Mouse (Mus musculus): Measurements from ENCODE around the gene Zfp871. TPM values are rescaled to one million over a fixed set of nuclear protein-coding genes. Genes with fewer than 3 reads are reported as not detected.

The Zfp871 gene
- polyA plus RNA-seq (2017; shearing (Covaris generic)), result 34.4 TPM

DNA sequence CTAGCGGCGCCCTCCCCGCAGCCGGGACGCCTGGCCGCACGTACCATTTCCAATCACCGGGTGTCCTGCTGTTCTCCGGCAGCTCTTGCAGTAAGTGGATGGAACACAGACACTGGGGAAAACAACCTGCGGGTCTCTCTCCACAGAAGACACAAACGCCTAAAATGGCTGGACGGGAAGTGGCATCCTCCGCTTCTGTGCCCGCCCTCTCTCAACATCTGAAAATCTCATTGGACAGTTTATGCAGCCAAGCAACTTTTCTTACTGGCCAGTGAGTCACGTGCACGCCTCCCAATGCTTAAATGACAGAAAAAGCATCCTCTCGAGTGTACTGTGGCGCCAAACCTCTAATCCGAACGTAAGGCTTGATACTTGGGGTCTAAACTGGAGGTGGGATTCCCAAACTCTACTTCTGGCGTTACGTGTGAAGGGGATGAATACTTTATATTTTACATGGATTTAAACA is at the start of gene Zfp871:
Zfp871 (minus strand) TSS at position 194 of the 466 bp plus-strand sequence.

GRCm38 (mm10) chr17:32829540-32830417 is 41.7 kb upstream of the Zfp871 start, which contains the start of gene Zfp799:
TSS of gene Zfp799 (minus strand) at chr17:32830261.

DNA sequence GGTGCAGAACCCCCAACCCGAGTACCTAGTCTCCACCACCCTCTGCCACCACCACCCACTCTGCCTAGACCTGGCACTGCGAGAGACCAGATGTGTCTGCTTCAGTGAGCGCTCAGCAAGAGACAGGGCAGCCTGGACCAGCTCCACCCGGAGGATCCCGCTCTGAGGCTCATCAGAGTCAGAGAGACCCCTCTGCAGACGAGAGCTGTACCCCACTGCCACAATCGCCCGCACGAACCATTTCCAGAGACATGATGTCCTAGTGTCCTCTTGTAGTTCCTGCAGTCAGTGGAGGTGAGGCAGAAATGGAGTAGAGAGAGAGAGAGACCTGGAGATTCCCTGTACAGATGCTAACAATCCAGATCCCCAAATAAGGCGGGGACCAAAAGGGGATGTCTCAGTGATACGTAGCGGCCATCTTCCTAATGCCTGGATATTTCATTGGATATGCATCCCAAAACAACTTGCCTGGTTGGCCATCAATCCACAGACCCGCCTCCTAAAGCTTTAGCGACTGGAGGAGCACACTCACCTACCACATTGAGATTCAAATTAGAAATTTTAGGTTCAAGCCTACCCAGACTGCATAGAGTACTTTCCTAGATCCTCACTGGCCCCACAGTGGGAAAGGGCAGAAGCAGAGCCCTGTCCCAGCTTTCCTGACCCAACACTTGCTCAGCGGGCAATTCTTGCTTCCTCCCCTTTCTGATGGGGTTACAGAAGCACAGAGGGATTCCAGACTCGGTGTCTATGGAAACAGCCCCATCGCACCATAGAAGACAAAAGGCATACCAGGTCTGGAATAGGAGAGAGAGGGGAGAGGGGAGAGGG is 21.7 kb upstream of the Zfp871 start, which contains the start of gene Zfp811:
Zfp811 (minus strand) TSS at position 388 of the 831 bp plus-strand sequence.

Other genes starting within 250 kb of the Zfp871 start
- gene Cyp4f37, start 167.0 kb downstream of the Zfp871 start, polyA plus RNA-seq (2017; shearing (Covaris generic)), result not detected
- not detected for gene Cyp4f40, start 129.4 kb downstream of the Zfp871 start, polyA plus RNA-seq (2017; shearing (Covaris generic))
- not detected for gene Cyp4f15, start 102.7 kb downstream of the Zfp871 start, polyA plus RNA-seq (2017; shearing (Covaris generic))
- not detected for gene Zfp811, start 21.6 kb upstream of the Zfp871 start, polyA plus RNA-seq (2017; shearing (Covaris generic))
- gene Zfp799, start 42.0 kb upstream of the Zfp871 start, polyA plus RNA-seq (2017; shearing (Covaris generic)), result 5.2 TPM
- gene Zfp870, start 103.4 kb upstream of the Zfp871 start, polyA plus RNA-seq (2017; shearing (Covaris generic)), result 0.20 TPM
- gene Cyp4f14, start 129.1 kb upstream of the Zfp871 start, polyA plus RNA-seq (2017; shearing (Covaris generic)), result not detected
- gene Cyp4f13, start 159.1 kb upstream of the Zfp871 start, polyA plus RNA-seq (2017; shearing (Covaris generic)), result 47.3 TPM
- 12.3 TPM for gene Zfp472, start 177.5 kb upstream of the Zfp871 start, polyA plus RNA-seq (2017; shearing (Covaris generic))
- gene Zfp952, start 204.8 kb upstream of the Zfp871 start, polyA plus RNA-seq (2017; shearing (Covaris generic)), result 9.7 TPM
- 1.5 TPM for gene Zfp763, start 245.1 kb upstream of the Zfp871 start, polyA plus RNA-seq (2017; shearing (Covaris generic))

Measured in effector memory CD4-positive, alpha-beta T cell, adult 5 months (primary cell).